Mouse (Mus musculus) stomach, postnatal 0 days (tissue): Measurements from ENCODE around the gene Slc35e2.

ENCODE experiments used
- CTCF ChIP-seq: IDR thresholded peaks from 2 replicates; pipeline ENCODE4 v1.5.1; 2016; ENCODE audit warnings: antibody characterized with exemption, low read depth, mild to moderate bottlenecking, moderate library complexity
- EP300 ChIP-seq: optimal IDR thresholded peaks from 2 replicates; pipeline ENCODE3; 2016; ENCODE audit warnings: antibody characterized with exemption

DNA sequence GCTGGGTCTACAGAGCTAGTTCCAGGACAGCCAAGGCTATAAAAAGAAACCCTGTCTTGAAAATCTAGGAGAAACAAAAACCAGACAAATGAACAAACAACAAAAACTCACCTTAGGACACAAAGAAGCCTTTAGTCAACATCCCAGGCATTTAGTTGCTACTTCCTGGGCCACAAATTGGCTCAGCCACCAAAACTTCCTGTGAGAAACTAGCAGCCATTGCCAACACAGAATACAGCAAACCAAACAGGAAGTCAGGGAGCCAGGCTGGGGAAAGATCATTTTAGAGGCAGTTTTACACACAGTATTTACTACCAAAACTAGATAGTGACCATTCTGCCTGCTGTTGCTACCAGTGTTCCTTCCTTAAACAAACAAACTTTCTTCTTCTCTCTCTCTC lies 65.7 kb downstream of the Slc35e2 start:
- no peak for TF ChIP-seq CTCF
- no peak for TF ChIP-seq EP300
